Mouse (Mus musculus) fibroblast of lung, adult 2 months (primary cell): ENCODE measurements around the gene Borcs5.

Experiments
- DNase-seq: peaks from one replicate; pipeline ENCODE4 v3.0.0-alpha.2; 2011; ENCODE audit warnings: low read depth

The Borcs5 gene

GRCm38 (mm10) chr6:134639210-134639609 is at the start of gene Borcs5:
Gene Borcs5 (plus strand): TSS chr6:134639510.
- DNase-seq, result no peak

GRCm38 (mm10) chr6:134591614-134592013 is 47.7 kb upstream of the Borcs5 start:
- no peak for DNase-seq

- no peak for DNase-seq
Observed at GRCm38 (mm10) chr6:134594569-134595442, 44.5 kb upstream of the Borcs5 start.

- no peak for DNase-seq
Observed at GRCm38 (mm10) chr6:134597651-134598229, 41.6 kb upstream of the Borcs5 start.

- DNase-seq, result no peak
Observed at GRCm38 (mm10) chr6:134599239-134599638, 40.1 kb upstream of the Borcs5 start.

- DNase-seq, result no peak
Observed at GRCm38 (mm10) chr6:134601130-134601529, 38.2 kb upstream of the Borcs5 start.

- DNase-seq, result peak; percentile 69
Observed at GRCm38 (mm10) chr6:134601766-134602165, 37.5 kb upstream of the Borcs5 start.

GRCm38 (mm10) chr6:134602371-134603003 is 36.8 kb upstream of the Borcs5 start:
- DNase-seq, result peak; percentile 90

- no peak for DNase-seq
Observed at GRCm38 (mm10) chr6:134605196-134605595, 34.1 kb upstream of the Borcs5 start.

- DNase-seq, result no peak
Observed at GRCm38 (mm10) chr6:134606540-134606939, 32.8 kb upstream of the Borcs5 start.

- DNase-seq, result peak; percentile 67
Observed at GRCm38 (mm10) chr6:134606949-134607746, 32.2 kb upstream of the Borcs5 start.

GRCm38 (mm10) chr6:134610380-134610779 is 28.9 kb upstream of the Borcs5 start:
- no peak for DNase-seq

GRCm38 (mm10) chr6:134611896-134612295 is 27.4 kb upstream of the Borcs5 start:
- no peak for DNase-seq

GRCm38 (mm10) chr6:134614322-134614721 is 25.0 kb upstream of the Borcs5 start:
- no peak for DNase-seq

GRCm38 (mm10) chr6:134614723-134615648 is 24.3 kb upstream of the Borcs5 start:
- DNase-seq, result peak; percentile 66

- no peak for DNase-seq
Observed at GRCm38 (mm10) chr6:134617589-134617988, 21.7 kb upstream of the Borcs5 start.

GRCm38 (mm10) chr6:134620129-134620528 is 19.2 kb upstream of the Borcs5 start:
- no peak for DNase-seq

GRCm38 (mm10) chr6:134620846-134621551 is 18.3 kb upstream of the Borcs5 start:
- no peak for DNase-seq

- DNase-seq, result no peak
Observed at GRCm38 (mm10) chr6:134621552-134621949, 17.8 kb upstream of the Borcs5 start.

GRCm38 (mm10) chr6:134625431-134625830 is 13.9 kb upstream of the Borcs5 start:
- DNase-seq, result no peak
